Mouse (Mus musculus) liver, embryonic 13.5 days (tissue): ENCODE results near the gene F9. TPM values are rescaled to one million over a fixed set of nuclear protein-coding genes. Genes with fewer than 3 reads are reported as not detected.
"Not testable (repeated sequence)": the region's sequence is repeated elsewhere in the genome, so short reads cannot be mapped to it uniquely, and the experiment has no call there.

Source experiments
- ATAC-seq: fragments of 200-750 bp; cut with Nextera tagmentation; 2 replicates; pipeline ENCODE4 v1.8.0; 2017; ENCODE audit warnings: low read depth, mild to moderate bottlenecking, moderate number of reproducible peaks, moderate library complexity
- DNase-seq: peaks from one replicate; pipeline ENCODE4 v3.0.0; 2022
- H3K27ac ChIP-seq: fragments of 300-500 bp; sonication (generic); 2 replicates; pipeline ENCODE4 v1.5.1; 2015; ENCODE audit warnings: moderate library complexity, mild to moderate bottlenecking, inconsistent platforms
- H3K27me3 ChIP-seq: fragments of 300-500 bp; sonication (generic); 2 replicates; pipeline ENCODE4 v1.6.1; 2015; ENCODE audit warnings: mild to moderate bottlenecking, inconsistent platforms
- H3K36me3 ChIP-seq: fragments of 300-500 bp; sonication (generic); 2 replicates; pipeline ENCODE4 v1.6.1; 2015; ENCODE audit warnings: mild to moderate bottlenecking, inconsistent platforms
- H3K4me1 ChIP-seq: fragments of 300-500 bp; sonication (generic); replicated peaks from 2 replicates; pipeline ENCODE4 v1.6.1; 2015; ENCODE audit warnings: inconsistent platforms
- H3K4me2 ChIP-seq: fragments of 300-500 bp; sonication (generic); 2 replicates; pipeline ENCODE4 v1.6.1; 2015; ENCODE audit warnings: inconsistent platforms, mild to moderate bottlenecking, moderate library complexity
- H3K4me3 ChIP-seq: fragments of 300-500 bp; sonication (generic); replicated peaks from 2 replicates; pipeline ENCODE4 v1.5.1; 2015; ENCODE audit warnings: mild to moderate bottlenecking, inconsistent platforms
- H3K9ac ChIP-seq: fragments of 300-500 bp; sonication (generic); 2 replicates; pipeline ENCODE4 v1.6.1; 2015; ENCODE audit warnings: mild to moderate bottlenecking, inconsistent platforms
- H3K9me3 ChIP-seq: fragments of 300-500 bp; sonication (generic); replicated peaks from 2 replicates; pipeline ENCODE4 v1.6.1; 2016; ENCODE audit warnings: inconsistent platforms
- WGBS: fragments of 180-500 bp; shearing (Covaris S2); methylation state at CpG from one replicate; pipeline ENCODE4 v1.1.7; 2015; ENCODE audit not compliant: insufficient replicate concordance; 5-methylcytosine and 5-hydroxymethylcytosine counted together
- polyA plus RNA-seq: library from polyadenylated mRNA; unstranded; fragments of >200 nt; fragmentation: Nextera tagmentation; extraction: Ambion mirVana; gene quantifications from 2 replicates; pipeline ENCODE4 v1.2.1, GENCODE M21; 2015

F9 gene
- polyA plus RNA-seq = 0.51 and 1.1 TPM in 2 replicates

DNA sequence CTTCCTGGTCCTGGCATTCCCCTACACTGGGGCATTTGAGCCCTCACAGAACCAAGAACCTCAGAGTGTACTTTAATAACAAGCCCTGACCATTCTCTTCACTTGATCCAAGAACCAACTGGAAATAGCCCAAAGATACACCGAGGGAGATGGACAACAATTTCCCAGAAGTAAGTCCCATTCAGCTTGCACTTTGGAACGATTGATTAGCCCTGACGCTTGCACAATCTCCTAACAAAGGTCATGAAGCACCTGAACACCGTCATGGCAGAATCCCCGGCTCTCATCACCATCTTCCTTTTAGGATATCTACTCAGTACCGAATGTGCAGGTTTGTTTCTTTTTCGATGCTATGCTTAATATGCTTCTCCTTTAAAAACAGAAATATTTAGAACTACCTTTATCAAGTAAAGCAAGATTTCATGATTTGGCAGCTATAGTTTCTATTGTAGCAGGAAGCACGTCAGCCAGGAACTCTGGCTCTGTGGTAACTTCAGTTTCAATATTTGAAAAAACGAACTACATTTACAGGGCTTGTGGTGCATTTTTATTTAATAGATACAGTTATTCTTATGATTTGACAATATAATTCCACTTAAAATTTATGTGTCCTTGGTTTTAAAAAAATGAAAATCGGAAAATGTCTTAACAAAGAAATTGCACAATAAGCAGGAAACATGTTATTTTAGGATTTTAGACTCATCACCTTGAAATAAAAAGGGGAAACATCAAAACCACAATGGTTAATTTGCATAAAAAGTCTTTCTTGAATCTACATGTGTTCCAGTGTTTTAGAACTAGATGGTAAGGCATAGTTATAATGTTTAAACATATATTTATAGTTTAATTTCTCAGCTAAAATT is at the start of gene F9:
Gene F9, plus strand, starts transcription at position 244 of the 863 bp plus-strand sequence.
- no peaks in the 10 kb centered on the region for H3K36me3 ChIP-seq
- H3K4me1 ChIP-seq = no peaks in the 10 kb centered on the region
- ATAC-seq (no peak), DNase-seq (no peak)
- no peak within 1 kb of the TSS for H3K4me3 ChIP-seq
- WGBS = 47% methylated on average over 10 of the region's 10 CpGs
- H3K4me2 ChIP-seq = no peak within 1 kb of the TSS
- H3K27ac ChIP-seq = no peak within 1 kb of the TSS
- H3K9me3 ChIP-seq = no peaks in the 10 kb centered on the region
- no peaks in the 10 kb centered on the region for H3K27me3 ChIP-seq
- H3K9ac ChIP-seq = no peak within 1 kb of the TSS

DNA sequence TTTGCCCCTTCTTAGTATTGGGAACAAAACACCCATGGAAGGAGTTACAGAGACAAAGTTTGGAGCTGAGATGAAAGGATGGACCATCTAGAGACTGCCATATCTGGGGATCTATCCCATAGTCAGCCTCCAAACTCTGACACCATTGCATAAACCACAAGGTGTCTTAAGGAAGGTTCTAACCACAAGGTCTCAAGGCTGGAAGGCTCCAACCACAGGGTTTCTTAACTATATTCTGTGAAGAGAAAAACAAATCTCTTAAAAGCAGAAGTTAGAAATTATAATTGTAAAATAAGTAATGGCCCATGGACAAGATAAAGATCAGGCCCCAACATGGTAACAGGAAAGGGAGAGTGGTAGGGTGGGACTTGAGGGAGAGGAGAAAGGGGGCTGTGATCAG is 29.5 kb upstream of the F9 start:
- not testable (repeated sequence) for H3K27me3 ChIP-seq, H3K4me3 ChIP-seq, H3K9me3 ChIP-seq, ATAC-seq, H3K4me1 ChIP-seq, H3K4me2 ChIP-seq, DNase-seq, H3K36me3 ChIP-seq, H3K9ac ChIP-seq, H3K27ac ChIP-seq

DNA sequence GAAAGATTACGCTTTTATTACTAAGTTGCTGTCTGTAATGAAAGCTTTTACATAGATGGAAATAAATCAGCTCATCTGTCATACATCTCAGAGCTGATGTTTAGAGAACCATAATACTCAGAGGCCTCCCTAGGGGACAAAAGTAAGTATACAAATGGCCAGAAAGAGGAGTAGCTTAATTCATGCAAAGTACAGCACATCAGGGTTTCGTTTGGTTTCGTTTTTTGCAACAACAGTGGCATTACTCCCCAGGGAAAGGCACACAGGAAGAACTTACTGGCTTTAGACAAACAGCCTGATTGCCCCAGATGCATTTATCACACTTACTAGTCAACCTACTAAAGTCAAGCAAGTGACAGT is 800 bp downstream of the F9 start:
- H3K36me3 ChIP-seq = no peaks in the 10 kb centered on the region
- no peaks in the 10 kb centered on the region for H3K9me3 ChIP-seq
- DNase-seq (no peak), ATAC-seq (no peak)
- no peak overlapping the region for H3K27ac ChIP-seq
- no peak overlapping the region for H3K4me3 ChIP-seq
- no peaks in the 10 kb centered on the region for H3K4me1 ChIP-seq
- H3K4me2 ChIP-seq = no peak overlapping the region
- no peak overlapping the region for H3K9ac ChIP-seq
- WGBS = 50% methylated on average over 3 of the region's 3 CpGs
- no peaks in the 10 kb centered on the region for H3K27me3 ChIP-seq

DNA sequence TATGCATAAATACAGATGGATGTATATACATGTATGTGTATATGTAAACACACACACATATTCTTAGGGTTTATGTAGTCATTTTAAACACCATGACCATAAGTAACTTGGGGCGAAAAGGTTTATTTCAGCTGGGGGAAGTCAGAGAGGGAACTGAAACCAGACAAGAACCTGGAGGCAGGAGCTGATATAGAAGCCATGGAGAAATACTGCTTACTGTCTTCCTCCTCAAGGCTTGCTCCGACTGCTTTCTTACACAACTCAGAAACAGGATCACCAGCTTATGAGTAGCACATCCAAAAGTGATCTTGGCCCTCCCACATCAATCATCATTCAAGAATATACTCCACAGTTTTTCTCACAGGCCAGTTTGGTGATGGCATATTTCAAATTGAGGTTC is 2.2 kb downstream of the F9 start:
- no peaks in the 10 kb centered on the region for H3K36me3 ChIP-seq
- H3K4me1 ChIP-seq = no peaks in the 10 kb centered on the region
- no peak overlapping the region for H3K4me3 ChIP-seq
- no peak for DNase-seq
- no peaks in the 10 kb centered on the region for H3K9me3 ChIP-seq
- no peaks in the 10 kb centered on the region for H3K27me3 ChIP-seq
- no peak overlapping the region for H3K4me2 ChIP-seq
- 54% methylated on average over 2 of the region's 2 CpGs for WGBS
- no peak for ATAC-seq
- no peak overlapping the region for H3K9ac ChIP-seq
- H3K27ac ChIP-seq = no peak overlapping the region

DNA sequence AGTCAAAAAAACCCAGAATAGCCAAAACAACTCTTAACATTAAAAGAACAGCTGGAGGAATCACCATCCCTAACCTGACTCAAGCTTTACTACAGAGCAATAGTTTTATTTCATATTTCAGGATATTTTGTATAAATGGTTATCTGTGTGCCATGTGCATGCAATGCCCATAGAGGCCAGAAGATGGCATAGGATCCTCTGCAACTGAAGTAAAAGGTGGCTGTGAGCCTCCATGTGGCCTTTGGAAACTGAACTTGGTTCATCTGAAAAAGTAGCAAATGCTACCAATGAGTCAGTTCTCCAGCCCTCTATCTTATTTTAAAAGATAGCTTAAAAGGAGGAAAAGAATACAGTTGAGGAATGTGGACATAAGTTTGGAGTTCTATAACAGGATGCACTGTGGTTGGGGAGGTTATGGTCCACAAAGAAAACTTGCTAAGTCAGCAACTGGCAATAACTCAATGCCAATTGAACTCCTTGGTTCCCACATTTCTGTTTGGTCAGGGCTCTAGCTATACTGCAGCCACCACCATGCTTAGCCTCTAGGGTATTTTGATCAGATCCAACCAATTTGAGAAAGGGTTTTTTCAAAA is 13.9 kb downstream of the F9 start:
- no peak overlapping the region for H3K4me3 ChIP-seq

DNA sequence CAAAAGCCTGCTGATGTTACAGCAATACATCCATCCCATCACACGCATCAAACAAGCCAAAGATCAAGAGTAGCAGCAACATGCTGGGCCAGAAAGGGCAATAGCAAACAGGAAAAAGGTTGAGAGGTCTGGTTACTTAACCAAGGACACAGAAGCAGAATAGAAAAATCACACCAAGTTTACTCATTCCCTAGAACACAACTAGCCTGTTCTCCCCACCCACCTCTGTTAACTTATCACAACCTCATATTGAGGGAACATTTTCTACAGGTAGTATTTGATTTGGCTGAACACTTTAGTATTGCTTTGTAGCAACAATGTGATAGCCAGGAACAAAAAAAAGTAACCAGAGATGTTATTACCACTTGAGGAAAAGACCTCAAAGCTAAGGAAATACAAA is 15.3 kb downstream of the F9 start:
- 36% methylated on average over 1 of the region's 1 CpGs for WGBS
- ATAC-seq = no peak
- H3K9me3 ChIP-seq = no peaks in the 10 kb centered on the region
- no peak for DNase-seq
- no peak overlapping the region for H3K27ac ChIP-seq
- H3K4me1 ChIP-seq = no peaks in the 10 kb centered on the region
- H3K36me3 ChIP-seq = no peaks in the 10 kb centered on the region
- no peaks in the 10 kb centered on the region for H3K27me3 ChIP-seq
- H3K4me2 ChIP-seq = no peak overlapping the region
- H3K9ac ChIP-seq = no peak overlapping the region
- H3K4me3 ChIP-seq = no peak overlapping the region

More for the DNA sequence above, 13.9 kb downstream of the F9 start:
- no peaks in the 10 kb centered on the region for H3K27me3 ChIP-seq
- H3K9ac ChIP-seq = no peak overlapping the region
- H3K36me3 ChIP-seq = no peaks in the 10 kb centered on the region
- no peak overlapping the region for H3K27ac ChIP-seq
- ATAC-seq (no peak), DNase-seq (no peak)
- no peak overlapping the region for H3K4me2 ChIP-seq
- no peaks in the 10 kb centered on the region for H3K9me3 ChIP-seq
- no peaks in the 10 kb centered on the region for H3K4me1 ChIP-seq

DNA sequence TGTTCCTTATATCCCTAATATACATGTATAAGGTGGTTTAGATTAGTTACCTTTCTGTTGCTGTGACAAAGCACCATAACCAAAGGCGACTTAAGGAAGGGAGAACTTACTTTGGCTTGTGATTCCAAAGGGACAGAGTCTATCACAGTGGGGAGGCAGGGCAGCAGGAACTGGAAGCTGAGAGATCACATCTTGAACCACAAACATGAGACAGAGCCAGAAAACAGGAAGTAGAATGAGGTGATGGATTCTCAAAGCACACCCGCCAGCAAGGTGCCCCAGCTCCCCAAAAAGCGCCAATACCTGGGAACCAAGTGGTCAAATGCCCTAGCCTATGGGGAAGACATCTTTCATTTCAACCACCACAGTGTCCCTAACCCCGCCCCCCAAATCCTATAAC is 21.7 kb downstream of the F9 start:
- DNase-seq (no peak), ATAC-seq (no peak)
- Histone ChIP-seq H3K4me2 (no peak overlapping the region), H3K4me3 (no peak overlapping the region), H3K27me3 (no peaks in the 10 kb centered on the region), H3K36me3 (no peaks in the 10 kb centered on the region), H3K9me3 (no peaks in the 10 kb centered on the region), H3K27ac (no peak overlapping the region), H3K4me1 (no peaks in the 10 kb centered on the region), H3K9ac (no peak overlapping the region)
- 46% methylated on average over 4 of the region's 4 CpGs for WGBS

DNA sequence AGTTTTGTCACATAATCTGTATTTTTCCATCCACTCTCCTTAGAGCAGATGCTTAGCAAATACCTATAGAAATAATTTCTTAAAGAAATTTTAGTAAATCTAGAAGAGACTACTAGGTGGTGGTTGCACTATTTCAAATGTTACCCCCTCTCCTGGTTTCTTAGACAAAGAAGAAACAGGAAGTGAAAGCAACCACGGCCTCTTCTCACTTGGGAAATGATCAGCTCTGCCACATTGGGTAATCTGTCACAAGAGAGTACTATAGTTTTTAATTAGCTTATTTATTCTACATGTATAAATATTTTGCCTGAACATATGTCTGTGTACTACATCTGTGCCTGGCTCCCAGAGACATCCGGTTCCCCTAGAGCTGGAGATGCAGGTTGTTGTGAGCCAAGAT is 22.3 kb downstream of the F9 start:
- Histone ChIP-seq H3K4me1 (no peaks in the 10 kb centered on the region), H3K36me3 (no peaks in the 10 kb centered on the region), H3K27ac (no peak overlapping the region), H3K9ac (no peak overlapping the region), H3K27me3 (no peaks in the 10 kb centered on the region), H3K4me3 (no peak overlapping the region), H3K9me3 (no peaks in the 10 kb centered on the region), H3K4me2 (no peak overlapping the region)
- no peak for ATAC-seq
- WGBS = 51% methylated on average over 2 of the region's 2 CpGs
- no peak for DNase-seq

DNA sequence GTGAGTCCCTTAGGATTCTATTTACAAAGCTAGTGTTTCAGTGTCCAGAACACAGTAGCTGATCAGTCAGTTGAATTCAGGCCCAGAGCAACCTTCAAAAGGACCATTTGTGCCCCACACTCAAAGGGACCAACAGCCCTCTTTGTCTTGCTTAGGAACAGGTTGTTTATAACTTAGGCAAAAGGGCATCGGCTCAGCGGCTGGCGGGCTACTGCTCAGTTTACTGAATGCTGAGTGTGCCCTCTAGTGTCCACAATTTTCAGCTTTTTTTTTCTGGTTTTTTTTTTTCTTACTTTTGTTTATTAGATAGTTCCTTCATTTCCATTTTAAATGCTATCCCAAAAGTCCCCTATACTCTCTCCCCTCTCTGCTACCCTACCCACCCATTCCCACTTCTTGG is 27.4 kb downstream of the F9 start:
- no peak for DNase-seq
- H3K4me3 ChIP-seq = no peak overlapping the region
- no peak overlapping the region for H3K27ac ChIP-seq
- no peaks in the 10 kb centered on the region for H3K4me1 ChIP-seq
- 21% methylated on average over 3 of the region's 3 CpGs for WGBS
- no peaks in the 10 kb centered on the region for H3K9me3 ChIP-seq
- H3K27me3 ChIP-seq = no peaks in the 10 kb centered on the region
- H3K4me2 ChIP-seq = no peak overlapping the region
- ATAC-seq = no peak
- H3K36me3 ChIP-seq = no peaks in the 10 kb centered on the region
- H3K9ac ChIP-seq = no peak overlapping the region

DNA sequence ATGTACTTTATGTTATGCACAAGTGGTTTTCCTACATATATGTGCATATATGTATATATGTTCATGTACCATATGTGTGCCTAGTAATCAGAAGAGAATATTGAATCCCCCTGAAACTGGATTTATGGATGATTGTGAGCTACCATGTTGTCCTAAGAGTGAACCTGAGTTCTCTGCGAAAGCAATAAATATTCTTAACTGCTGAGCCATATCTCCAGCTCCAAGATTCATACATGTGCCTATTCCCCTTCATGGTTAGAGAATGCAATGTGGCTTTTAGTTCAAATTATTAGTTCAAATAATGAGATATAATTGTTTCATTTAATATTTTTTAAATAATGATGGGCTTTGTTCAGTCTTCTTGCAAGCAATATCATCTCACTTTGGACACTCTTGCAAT is 55.5 kb downstream of the F9 start:
- Histone ChIP-seq H3K4me3 (no peak overlapping the region), H3K27me3 (no peaks in the 10 kb centered on the region), H3K9ac (no peak overlapping the region), H3K4me2 (no peak overlapping the region), H3K36me3 (no peaks in the 10 kb centered on the region), H3K27ac (no peak overlapping the region), H3K9me3 (no peaks in the 10 kb centered on the region), H3K4me1 (no peaks in the 10 kb centered on the region)
- no peak for DNase-seq
- no peak for ATAC-seq
- 67% methylated on average over 1 of the region's 1 CpGs for WGBS

DNA sequence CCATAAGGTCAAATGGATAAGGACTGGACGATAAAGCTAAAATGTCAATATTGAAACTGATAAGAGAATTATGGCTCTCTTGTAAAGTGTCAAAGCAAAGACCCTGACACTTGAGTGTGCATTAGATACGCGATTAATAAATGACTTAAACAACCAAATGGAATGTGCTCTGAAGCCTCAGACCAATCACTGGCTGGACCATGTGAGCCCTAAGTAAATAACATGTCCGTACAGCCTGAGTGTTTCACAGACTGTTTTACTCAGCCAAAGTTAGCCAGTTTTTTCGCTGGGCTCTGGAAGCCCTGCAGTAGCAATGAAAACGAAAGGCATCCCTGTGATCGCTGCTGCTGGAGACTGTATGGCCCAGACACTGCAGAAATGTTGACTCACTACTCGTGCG is 55.9 kb downstream of the F9 start:
- no peak overlapping the region for H3K9ac ChIP-seq
- no peak for ATAC-seq
- no peak overlapping the region for H3K4me2 ChIP-seq
- H3K27me3 ChIP-seq = no peaks in the 10 kb centered on the region
- DNase-seq = no peak
- no peaks in the 10 kb centered on the region for H3K36me3 ChIP-seq
- WGBS = 70% methylated on average over 9 of the region's 9 CpGs
- no peaks in the 10 kb centered on the region for H3K4me1 ChIP-seq
- H3K9me3 ChIP-seq = no peaks in the 10 kb centered on the region
- no peak overlapping the region for H3K4me3 ChIP-seq
- no peak overlapping the region for H3K27ac ChIP-seq

DNA sequence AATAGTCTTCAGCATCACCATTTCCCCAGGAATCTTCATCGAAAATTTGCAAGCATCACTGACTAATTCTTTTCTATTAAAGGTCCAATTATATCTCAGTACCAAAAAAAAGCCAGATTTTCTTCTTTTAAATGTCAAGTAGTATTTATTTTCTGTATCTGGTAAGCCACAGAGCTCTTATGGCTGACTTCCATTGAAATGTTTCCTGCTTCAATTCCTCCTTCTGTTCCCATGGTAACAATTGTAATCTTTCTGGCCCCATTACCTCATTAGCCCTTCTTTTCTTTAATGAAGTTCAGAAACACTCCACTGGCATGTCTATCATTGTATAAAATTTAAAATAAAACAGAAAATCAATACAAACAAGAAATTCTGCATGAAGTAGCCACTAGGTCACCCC is 76.1 kb downstream of the F9 start:
- 53% methylated on average over 1 of the region's 1 CpGs for WGBS
- Histone ChIP-seq H3K4me1 (no peaks in the 10 kb centered on the region), H3K4me2 (no peak overlapping the region), H3K4me3 (no peak overlapping the region), H3K36me3 (no peaks in the 10 kb centered on the region), H3K27ac (no peak overlapping the region), H3K9ac (no peak overlapping the region), H3K27me3 (no peaks in the 10 kb centered on the region), H3K9me3 (no peaks in the 10 kb centered on the region)
- DNase-seq = no peak
- no peak for ATAC-seq
